Mouse (Mus musculus) stomach, embryonic 16.5 days (tissue): ENCODE data around the gene Slc25a39. TPM values are rescaled to one million over a fixed set of nuclear protein-coding genes. Genes with fewer than 3 reads are reported as not detected.

Source experiments
- ATAC-seq: fragments of 200-750 bp; cut with Nextera tagmentation; 2 replicates; pipeline ENCODE4 v1.8.0; 2017; ENCODE audit warnings: moderate number of reproducible peaks, moderate TSS enrichment; ENCODE audit not compliant: insufficient read depth, low FRiP score
- H3K27ac ChIP-seq: fragments of 300-500 bp; sonication (generic); 2 replicates; pipeline ENCODE4 v1.5.1; 2014; ENCODE audit warnings: low read length
- H3K27me3 ChIP-seq: fragments of 300-500 bp; sonication (generic); 2 replicates; pipeline ENCODE4 v1.6.1; 2014; ENCODE audit warnings: low read length, control low read depth, mixed read lengths; ENCODE audit not compliant: control insufficient read depth, insufficient read depth
- H3K36me3 ChIP-seq: fragments of 300-500 bp; sonication (generic); 2 replicates; pipeline ENCODE4 v1.6.1; 2014; ENCODE audit warnings: low read length; ENCODE audit not compliant: control insufficient read depth, insufficient read depth
- H3K4me1 ChIP-seq: fragments of 300-500 bp; sonication (generic); 2 replicates; pipeline ENCODE4 v1.6.1; 2014; ENCODE audit warnings: low read length, control low read depth, mixed read lengths; ENCODE audit not compliant: control insufficient read depth, insufficient read depth
- H3K4me2 ChIP-seq: fragments of 300-500 bp; sonication (generic); 2 replicates; pipeline ENCODE4 v1.6.1; 2014; ENCODE audit warnings: low read depth, low read length, mixed read lengths
- H3K4me3 ChIP-seq: fragments of 300-500 bp; sonication (generic); replicated peaks from 2 replicates; pipeline ENCODE4 v1.5.1; 2014; ENCODE audit warnings: mild to moderate bottlenecking, low read length
- H3K9ac ChIP-seq: fragments of 300-500 bp; sonication (generic); 2 replicates; pipeline ENCODE4 v1.6.1; 2014; ENCODE audit warnings: low read length
- H3K9me3 ChIP-seq: fragments of 300-500 bp; sonication (generic); replicated peaks from 2 replicates; pipeline ENCODE4 v1.6.1; 2016; ENCODE audit warnings: low read length, control low read depth; ENCODE audit not compliant: control insufficient read depth
- WGBS: fragments of 180-500 bp; shearing (Covaris S2); extraction: QIAGEN DNeasy Blood & Tissue Kit; methylation state at CpG from one replicate; pipeline ENCODE4 v1.1.7; 2014; 5-methylcytosine and 5-hydroxymethylcytosine counted together
- polyA plus RNA-seq: library from polyadenylated mRNA; unstranded; fragments of >200 nt; fragmentation: Nextera tagmentation; extraction: Ambion mirVana; gene quantifications from 2 replicates; pipeline ENCODE4 v1.2.1, GENCODE M21; 2015

Gene Slc25a39
- polyA plus RNA-seq, 1 experiment from 2014 or later, result 239 TPM

- no peak overlapping the region for H3K4me2 ChIP-seq
- 70% methylated on average over 1 of the region's 1 CpGs for WGBS
- no peak overlapping the region for H3K4me3 ChIP-seq
- ATAC-seq, result no peak
- no peaks in the 10 kb centered on the region for H3K36me3 ChIP-seq
- H3K27me3 ChIP-seq, result no peaks in the 10 kb centered on the region
- no peak overlapping the region for H3K27ac ChIP-seq
- H3K4me1 ChIP-seq, result no peaks in the 10 kb centered on the region
- H3K9ac ChIP-seq, result no peak overlapping the region
- no peaks in the 10 kb centered on the region for H3K9me3 ChIP-seq
Observed at GRCm38 (mm10) chr11:102383365-102384136, 24.2 kb downstream of the Slc25a39 start.

- no peaks in the 10 kb centered on the region for H3K27me3 ChIP-seq
- no peak overlapping the region for H3K4me2 ChIP-seq
- H3K36me3 ChIP-seq, result no peaks in the 10 kb centered on the region
- H3K4me1 ChIP-seq, result no peaks in the 10 kb centered on the region
- no peak for ATAC-seq
- WGBS, result 84% methylated on average over 3 of the region's 3 CpGs
- H3K9me3 ChIP-seq, result no peaks in the 10 kb centered on the region
- no peak overlapping the region for H3K4me3 ChIP-seq
- no peak overlapping the region for H3K27ac ChIP-seq
- no peak overlapping the region for H3K9ac ChIP-seq
Observed at GRCm38 (mm10) chr11:102382794-102383193, 25.0 kb downstream of the Slc25a39 start.

- no peaks in the 10 kb centered on the region for H3K27me3 ChIP-seq
- no peaks in the 10 kb centered on the region for H3K9me3 ChIP-seq
- peaks cover 2% of the 10 kb centered on the region; the same call in 1 of the 2 replicates for H3K4me1 ChIP-seq
- H3K9ac ChIP-seq, result no peak overlapping the region
- H3K4me3 ChIP-seq, result no peak overlapping the region
- H3K4me2 ChIP-seq, result no peak overlapping the region
- H3K36me3 ChIP-seq, result no peaks in the 10 kb centered on the region
- no peak overlapping the region for H3K27ac ChIP-seq
- 30% methylated on average over 4 of the region's 4 CpGs for WGBS
- no peak for ATAC-seq
Observed at GRCm38 (mm10) chr11:102381341-102382100, 26.2 kb downstream of the Slc25a39 start.

GRCm38 (mm10) chr11:102380091-102380490 lies 27.7 kb downstream of the Slc25a39 start:
- H3K9ac ChIP-seq, result no peak overlapping the region
- H3K4me1 ChIP-seq, result peaks cover 16% of the 10 kb centered on the region
- ATAC-seq, result no peak
- no peaks in the 10 kb centered on the region for H3K27me3 ChIP-seq
- H3K9me3 ChIP-seq, result no peaks in the 10 kb centered on the region
- H3K27ac ChIP-seq, result no peak overlapping the region
- WGBS, result 73% methylated on average over 5 of the region's 5 CpGs
- H3K36me3 ChIP-seq, result no peaks in the 10 kb centered on the region
- H3K4me2 ChIP-seq, result no peak overlapping the region
- no peak overlapping the region for H3K4me3 ChIP-seq

- H3K27ac ChIP-seq, result no peak overlapping the region
- no peaks in the 10 kb centered on the region for H3K27me3 ChIP-seq
- no peaks in the 10 kb centered on the region for H3K9me3 ChIP-seq
- H3K4me2 ChIP-seq, result no peak overlapping the region
- H3K4me3 ChIP-seq, result no peak overlapping the region
- no peak for ATAC-seq
- 56% methylated on average over 12 of the region's 12 CpGs for WGBS
- peaks cover 20% of the 10 kb centered on the region for H3K4me1 ChIP-seq
- no peak overlapping the region for H3K9ac ChIP-seq
- H3K36me3 ChIP-seq, result no peaks in the 10 kb centered on the region
Observed at GRCm38 (mm10) chr11:102377186-102377585, 30.6 kb downstream of the Slc25a39 start.

- Histone ChIP-seq H3K4me3 (peak overlapping the region; percentile 22), H3K9me3 (no peaks in the 10 kb centered on the region), H3K4me1 (peaks cover 20% of the 10 kb centered on the region), H3K4me2 (peak overlapping the region; percentile 43), H3K36me3 (no peaks in the 10 kb centered on the region), H3K27ac (peak overlapping the region; percentile 43), H3K9ac (peak overlapping the region; percentile 29), H3K27me3 (no peaks in the 10 kb centered on the region)
- WGBS, result 13% methylated on average over 8 of the region's 8 CpGs
- ATAC-seq, result no peak
Observed at GRCm38 (mm10) chr11:102376196-102376835, 31.4 kb downstream of the Slc25a39 start.

GRCm38 (mm10) chr11:102375196-102376173 lies 32.3 kb downstream of the Slc25a39 start:
- Histone ChIP-seq H3K4me3 (peak overlapping the region; percentile 22), H3K9ac (peak overlapping the region; percentile 29), H3K27me3 (no peaks in the 10 kb centered on the region), H3K36me3 (no peaks in the 10 kb centered on the region), H3K9me3 (no peaks in the 10 kb centered on the region), H3K4me2 (peak overlapping the region; percentile 43), H3K27ac (peak overlapping the region; percentile 55), H3K4me1 (peaks cover 20% of the 10 kb centered on the region)
- WGBS, result 5% methylated on average over 23 of the region's 23 CpGs
- peak; percentile 84 for ATAC-seq

GRCm38 (mm10) chr11:102374108-102374725 lies 33.5 kb downstream of the Slc25a39 start:
- WGBS, result 81% methylated on average over 7 of the region's 7 CpGs
- ATAC-seq, result no peak
- Histone ChIP-seq H3K27ac (no peak overlapping the region), H3K4me1 (peaks cover 20% of the 10 kb centered on the region), H3K27me3 (no peaks in the 10 kb centered on the region), H3K4me2 (no peak overlapping the region), H3K36me3 (no peaks in the 10 kb centered on the region), H3K9me3 (no peaks in the 10 kb centered on the region), H3K4me3 (no peak overlapping the region), H3K9ac (no peak overlapping the region)
